Mouse (Mus musculus): ENCODE measurements around the gene Hsd3b2. TPM values are rescaled to one million over a fixed set of nuclear protein-coding genes. Genes with fewer than 3 reads are reported as not detected.
"Not testable (repeated sequence)": the region's sequence is repeated elsewhere in the genome, so short reads cannot be mapped to it uniquely, and the experiment has no call there.

Hsd3b2 gene
- not detected for total RNA-seq (2022)

DNA sequence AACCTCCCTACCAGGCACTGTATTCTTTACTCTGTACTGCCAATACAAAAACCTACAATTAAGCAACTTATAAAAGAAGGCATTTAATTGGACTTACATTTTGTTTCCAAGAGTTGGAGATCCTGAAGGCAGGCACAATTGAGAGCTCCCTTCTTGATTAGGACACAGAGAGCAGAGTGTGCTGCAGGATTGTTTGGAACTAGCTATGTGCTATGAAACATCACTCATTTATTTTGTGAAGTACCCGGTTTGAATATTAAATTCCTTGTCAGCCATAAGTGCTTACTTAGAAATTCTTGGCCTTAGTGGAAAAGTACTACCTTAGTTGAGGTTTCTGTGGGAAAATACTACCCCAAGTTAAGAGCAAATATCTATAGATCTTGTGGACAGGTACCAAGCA lies at the start of gene Hsd3b2:
TSS of gene Hsd3b2 (minus strand) at position 168 of the 400 bp plus-strand sequence.
- no peak for DNase-seq (ENCODE audit: low spot score)

DNA sequence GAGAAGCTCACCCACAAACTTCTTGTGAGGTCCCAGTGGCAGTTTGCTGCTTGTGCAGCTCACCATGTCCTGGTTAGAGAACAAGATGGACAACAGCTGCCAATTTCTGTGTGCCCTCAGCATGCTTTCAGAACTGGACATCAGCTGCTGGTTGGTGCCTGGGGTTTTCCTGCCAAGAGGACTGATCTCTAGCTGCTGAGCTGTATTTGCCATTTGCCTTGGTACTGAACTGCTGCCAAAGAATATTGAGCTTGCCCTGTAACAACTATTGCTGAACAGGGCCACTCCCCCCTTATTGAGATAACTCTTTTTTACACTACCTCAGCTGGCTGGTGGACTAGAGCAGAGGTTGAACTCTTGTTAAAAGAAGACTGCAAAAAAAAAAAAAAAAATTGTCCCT lies 39.8 kb upstream of the Hsd3b2 start:
- DNase-seq (ENCODE audit: low spot score) = peak; percentile 40

- no peak for DNase-seq (ENCODE audit: low spot score)
Observed at GRCm38 (mm10) chr3:98756836-98757235, 32.5 kb upstream of the Hsd3b2 start.

- no peak for DNase-seq (ENCODE audit: low spot score)
Observed at GRCm38 (mm10) chr3:98752171-98752570, 27.8 kb upstream of the Hsd3b2 start.

- not testable (repeated sequence) for DNase-seq (ENCODE audit: low spot score)
Observed at GRCm38 (mm10) chr3:98741043-98741442, 16.7 kb upstream of the Hsd3b2 start.

GRCm38 (mm10) chr3:98734340-98734739 lies 10.0 kb upstream of the Hsd3b2 start:
- DNase-seq (ENCODE audit: low spot score) = no peak

GRCm38 (mm10) chr3:98733724-98734123 lies 9.4 kb upstream of the Hsd3b2 start:
- DNase-seq (ENCODE audit: low spot score) = no peak

DNA sequence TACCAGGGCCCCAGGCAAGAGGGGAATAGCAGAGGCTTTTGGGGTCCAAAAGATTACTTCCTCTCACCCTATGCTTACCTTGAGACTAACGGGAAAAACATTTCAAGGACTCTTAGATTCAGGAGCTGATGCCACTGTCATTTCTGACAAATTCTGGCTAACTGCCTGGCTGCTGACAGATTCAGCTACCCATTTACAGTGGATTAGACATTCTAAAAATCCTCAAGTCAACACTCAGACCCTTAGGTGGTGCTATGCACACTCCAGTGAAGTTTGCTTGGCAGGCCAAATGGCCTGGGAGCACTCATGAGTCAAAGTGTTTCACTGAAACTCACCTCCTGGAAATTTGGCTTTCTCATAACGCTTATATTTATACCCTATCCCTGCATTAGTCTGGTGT lies 1.9 kb upstream of the Hsd3b2 start:
- DNase-seq (ENCODE audit: low spot score) = no peak

GRCm38 (mm10) chr3:98720740-98721139 lies 3.6 kb downstream of the Hsd3b2 start:
- no peak for DNase-seq (ENCODE audit: low spot score)

DNA sequence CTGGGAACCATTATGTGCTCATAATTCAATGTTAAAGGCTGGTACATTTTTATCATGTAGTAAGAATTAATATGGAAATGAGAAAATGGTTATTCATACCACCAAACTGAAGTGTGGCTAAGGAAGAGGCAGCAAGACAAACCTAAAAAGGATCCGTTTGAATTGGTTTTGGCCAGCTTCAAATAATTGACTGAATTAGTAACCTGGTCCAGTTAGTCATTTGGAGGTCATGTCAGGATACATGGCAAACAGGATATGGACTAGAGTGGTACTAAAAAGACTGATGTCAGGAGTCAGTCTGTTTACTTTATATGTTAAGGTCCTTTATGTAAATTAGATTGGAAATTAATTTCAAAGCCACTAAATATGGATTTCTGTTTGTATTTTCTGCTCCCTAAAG lies 41.9 kb downstream of the Hsd3b2 start:
- DNase-seq (ENCODE audit: low spot score) = no peak

- DNase-seq (ENCODE audit: low spot score) = no peak
Observed at GRCm38 (mm10) chr3:98680786-98681185, 43.6 kb downstream of the Hsd3b2 start.

Other genes with a start within 250 kb of the Hsd3b2 start
- gene Hsd3b4, start 214.0 kb downstream of the Hsd3b2 start, total RNA-seq (2022) = not detected
- not detected for gene Gm10681, start 135.7 kb downstream of the Hsd3b2 start, total RNA-seq (2022)
- not detected for gene Hsd3b5, start 94.3 kb downstream of the Hsd3b2 start, total RNA-seq (2022)
- gene Hsd3b3, start 38.6 kb upstream of the Hsd3b2 start, total RNA-seq (2022) = not detected
- gene Hsd3b6, start 89.9 kb upstream of the Hsd3b2 start, total RNA-seq (2022) = under 1 TPM in 1 of 4 experiments, not detected in 3; 0.17 TPM
- under 1 TPM in 1 of 4 experiments, not detected in 3; 0.24 TPM for gene Hsd3b1, start 135.3 kb upstream of the Hsd3b2 start, total RNA-seq (2022)
- not detected for gene Hao2, start 168.7 kb upstream of the Hsd3b2 start, total RNA-seq (2022)